Mouse (Mus musculus): ENCODE data around the gene Pou5f2. TPM values are rescaled to one million over a fixed set of nuclear protein-coding genes. Genes with fewer than 3 reads are reported as not detected.

Pou5f2 gene
- total and polyA plus RNA-seq, 3 experiments: 0.47 to 0.68 TPM; not detected in 1

- H3K27me3 ChIP-seq (ENCODE audit: control insufficient read depth, insufficient read depth, low read length): no peaks in the 10 kb centered on the region
- no peak for DNase-seq
- no peaks in the 10 kb centered on the region for H3K79me2 ChIP-seq (replicated peaks; ENCODE audit: control insufficient read depth, insufficient read depth, low read length)
- no peak overlapping the region for H3K27ac ChIP-seq
- intact Hi-C loops (cut with DNase I): no loop called here
- TF ChIP-seq CTCF (IDR thresholded peaks at IDR 0.05) (no peak), POLR2A (IDR thresholded peaks at IDR 0.05; ENCODE audit: insufficient read depth, low read depth, low read length) (no peak)
- no peaks in the 10 kb centered on the region for H3K4me1 ChIP-seq (ENCODE audit: control insufficient read depth, insufficient read depth, low read length)
- WGBS: 74% methylated on average over 6 of the region's 6 CpGs
- no peak overlapping the region for H3K4me3 ChIP-seq
- no peaks in the 10 kb centered on the region for H3K36me3 ChIP-seq (ENCODE audit: control insufficient read depth, insufficient read depth, low read length)
- H3K9ac ChIP-seq (ENCODE audit: low read depth, low read length): no peak overlapping the region
These were observed 18.5 kb downstream of the Pou5f2 start for GRCm38 (mm10) chr13:78043203-78043602.

- intact Hi-C loops (cut with DNase I): no loop called here
- H3K9ac ChIP-seq (ENCODE audit: low read depth, low read length): no peak overlapping the region
- WGBS: 62% methylated on average over 5 of the region's 5 CpGs
These were observed 20.4 kb downstream of the Pou5f2 start for GRCm38 (mm10) chr13:78045116-78045515.

More at GRCm38 (mm10) chr13:78045116-78045515, 20.4 kb downstream of the Pou5f2 start:
- Histone ChIP-seq H3K4me1 (ENCODE audit: control insufficient read depth, insufficient read depth, low read length) (no peaks in the 10 kb centered on the region), H3K27me3 (ENCODE audit: control insufficient read depth, insufficient read depth, low read length) (no peaks in the 10 kb centered on the region), H3K79me2 (replicated peaks; ENCODE audit: control insufficient read depth, insufficient read depth, low read length) (no peaks in the 10 kb centered on the region), H3K27ac (no peak overlapping the region), H3K4me3 (no peak overlapping the region), H3K36me3 (ENCODE audit: control insufficient read depth, insufficient read depth, low read length) (no peaks in the 10 kb centered on the region)
- no peak for DNase-seq
- TF ChIP-seq POLR2A (IDR thresholded peaks at IDR 0.05; ENCODE audit: insufficient read depth, low read depth, low read length): no peak
- TF ChIP-seq CTCF (IDR thresholded peaks at IDR 0.05): no peak
- no peak for TF ChIP-seq EP300 (IDR thresholded peaks at IDR 0.05; ENCODE audit: insufficient read depth, low read depth, low read length)

Other genes with a start within 250 kb of the Pou5f2 start
- gene Nr2f1, start 174.9 kb downstream of the Pou5f2 start, total RNA-seq (2021): 1 to 10 TPM; 2.7 TPM
- gene Nr2f1, start 174.9 kb downstream of the Pou5f2 start, polyA plus RNA-seq (2012; rRNA removed): 8.9 and 10.5 TPM in 2 replicates

All from heart, adult 2 months (tissue).